Mouse (Mus musculus): ENCODE data around the gene Ftsj3.
A peak's percentile ranks its signal among the peaks of the same experiment; 100 is the strongest.
"Not testable (repeated sequence)": the region's sequence is repeated elsewhere in the genome, so short reads cannot be mapped to it uniquely, and the experiment has no call there.

Ftsj3 gene

DNA sequence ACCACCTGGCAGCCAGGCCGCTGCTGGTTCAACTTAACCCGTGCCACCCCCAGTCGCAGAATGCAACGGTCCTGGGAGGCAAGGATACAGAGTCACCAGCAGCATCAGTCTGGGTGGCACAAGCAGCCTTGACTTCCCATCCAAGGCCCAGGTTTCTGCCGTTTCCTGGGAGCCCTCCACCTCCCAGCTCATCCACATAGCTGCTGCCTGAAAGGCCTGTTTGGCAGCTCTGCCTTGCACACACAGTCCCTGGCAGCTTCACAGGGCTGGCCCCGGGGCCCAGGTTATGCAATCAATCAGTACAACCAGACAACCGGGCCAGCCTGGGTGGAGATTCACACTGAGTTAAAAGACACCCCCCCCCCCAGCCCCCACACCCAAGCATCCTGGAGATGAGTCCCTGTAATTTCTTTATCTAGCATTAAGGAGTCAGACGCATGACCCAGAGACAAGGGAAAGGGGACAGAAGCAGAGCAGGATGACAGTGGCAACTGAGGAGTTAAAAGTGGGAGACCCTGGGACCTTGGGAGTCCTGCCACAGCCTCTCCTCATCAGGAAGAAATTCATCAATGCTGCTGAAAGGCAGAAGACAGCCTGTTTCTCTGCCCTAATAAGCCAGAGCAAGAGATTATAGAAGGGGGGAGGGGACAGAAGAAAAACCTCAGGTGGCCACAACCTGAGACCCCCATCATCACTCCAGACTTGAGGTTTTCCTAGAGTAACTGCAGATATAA, 12.6 kb upstream of the Ftsj3 start:
- DNase-seq (ENCODE audit: low spot score) = peak; percentile 60

GRCm38 (mm10) chr11:106267871-106268270, 12.0 kb upstream of the Ftsj3 start:
- no peak for DNase-seq (ENCODE audit: low spot score)

DNA sequence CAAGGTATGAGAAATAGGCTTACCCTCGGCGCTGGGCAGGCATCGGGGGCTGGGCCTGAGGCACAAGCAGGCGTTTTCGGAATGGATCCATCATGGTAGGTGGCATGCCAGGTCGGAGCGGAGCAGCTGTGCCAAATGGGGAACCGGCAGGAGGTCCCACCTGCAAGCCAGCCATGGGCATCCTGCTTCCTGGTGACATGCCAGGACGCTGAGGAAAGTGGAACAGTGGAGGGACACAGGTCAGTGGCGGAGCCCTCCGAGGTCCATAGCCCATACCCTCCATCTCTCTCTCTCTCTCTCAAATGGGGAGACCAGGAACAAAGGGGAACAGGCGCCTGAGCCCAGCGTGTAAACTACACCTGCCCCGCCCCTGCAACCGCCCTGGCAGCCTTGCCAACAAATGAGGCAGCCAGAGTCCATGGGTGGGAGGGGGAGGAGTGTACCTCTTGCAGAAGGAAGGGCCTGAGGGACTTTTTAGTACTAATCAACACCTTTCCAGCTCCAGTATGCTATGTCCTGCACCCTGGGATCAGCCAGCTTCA, 11.5 kb upstream of the Ftsj3 start:
- no peak for DNase-seq (ENCODE audit: low spot score)

- DNase-seq (ENCODE audit: low spot score) = no peak
Measured at GRCm38 (mm10) chr11:106266431-106266830, 10.6 kb upstream of the Ftsj3 start.

- DNase-seq (ENCODE audit: low spot score) = no peak
Measured at GRCm38 (mm10) chr11:106265570-106265969, 9.7 kb upstream of the Ftsj3 start.

DNA sequence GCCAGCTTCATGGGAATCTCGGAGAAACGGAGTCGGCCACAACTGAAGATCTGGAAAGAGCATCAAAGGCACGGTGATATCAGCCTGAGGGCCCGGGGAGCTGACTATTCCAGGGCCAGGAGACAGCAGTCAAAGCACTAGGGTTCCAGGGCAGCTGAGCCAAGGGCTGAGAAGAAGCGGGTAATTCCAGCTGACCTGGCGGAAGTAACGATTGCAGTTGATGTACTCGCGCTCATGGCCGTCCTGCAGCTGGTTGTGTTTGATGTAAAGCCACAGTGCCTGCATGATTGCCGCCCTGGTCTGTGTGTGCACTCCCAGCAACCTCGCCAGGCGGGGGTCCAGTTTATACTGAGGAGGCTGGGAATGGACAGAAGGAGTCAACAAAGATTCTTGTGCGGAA, 9.1 kb upstream of the Ftsj3 start:
- no peak for DNase-seq (ENCODE audit: low spot score)

DNA sequence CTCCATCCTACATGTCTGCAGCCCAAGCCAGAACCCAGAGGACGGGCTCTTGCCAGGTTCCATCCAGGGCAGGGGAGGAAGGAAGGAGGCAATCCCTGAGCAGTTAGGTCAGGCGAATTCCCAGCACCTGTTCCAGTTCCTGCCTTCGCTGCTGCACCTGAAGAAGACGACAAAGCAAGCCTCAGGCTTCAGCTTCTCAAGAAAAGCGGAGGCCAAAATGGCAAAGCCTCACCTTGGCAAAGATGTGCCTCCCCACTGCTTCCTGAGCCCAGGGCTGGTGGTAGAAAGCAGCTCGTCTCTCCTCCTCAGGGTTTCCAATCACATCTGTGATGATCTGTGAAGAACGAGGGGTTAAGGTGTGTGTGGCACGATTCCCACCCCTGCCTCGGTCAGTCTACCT, 8.1 kb upstream of the Ftsj3 start:
- no peak for DNase-seq (ENCODE audit: low spot score)

- DNase-seq (ENCODE audit: low spot score) = no peak
Measured at GRCm38 (mm10) chr11:106260826-106261450, 5.1 kb upstream of the Ftsj3 start.

- no peak for DNase-seq (ENCODE audit: low spot score)
Measured at GRCm38 (mm10) chr11:106256775-106257174, 896 bp upstream of the Ftsj3 start.

- DNase-seq (ENCODE audit: low spot score) = no peak
Measured at GRCm38 (mm10) chr11:106255174-106255573, 705 bp downstream of the Ftsj3 start.

GRCm38 (mm10) chr11:106254767-106255166, 1.1 kb downstream of the Ftsj3 start:
- no peak for DNase-seq (ENCODE audit: low spot score)

DNA sequence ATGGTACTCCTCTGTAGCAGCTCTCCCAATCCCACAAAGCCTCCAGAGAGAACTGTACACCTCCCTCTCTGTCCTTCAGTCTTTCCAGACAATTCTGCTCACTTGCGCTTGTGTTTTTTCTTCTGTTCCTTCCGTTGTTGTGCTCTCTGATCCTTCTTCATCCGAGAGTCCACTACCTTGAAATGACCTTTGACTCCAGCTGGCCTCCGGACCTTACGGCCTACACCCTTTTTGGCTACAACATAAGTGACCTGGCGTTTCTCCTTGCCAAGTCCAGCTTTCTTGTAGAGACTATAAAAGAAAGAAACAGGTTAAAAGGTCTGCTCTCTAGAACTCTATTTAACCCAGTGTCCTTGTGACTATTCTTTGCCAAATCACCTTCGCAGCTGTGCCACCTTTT, 6.6 kb downstream of the Ftsj3 start:
- no peak for DNase-seq (ENCODE audit: low spot score)

- peak; percentile 21 for DNase-seq (ENCODE audit: low spot score)
Measured at GRCm38 (mm10) chr11:106246834-106247233, 9.0 kb downstream of the Ftsj3 start.

- DNase-seq (ENCODE audit: low spot score) = not testable (repeated sequence)
Measured at GRCm38 (mm10) chr11:106233978-106234377, 21.9 kb downstream of the Ftsj3 start.

GRCm38 (mm10) chr11:106220603-106221002, 35.3 kb downstream of the Ftsj3 start:
- DNase-seq (ENCODE audit: low spot score) = no peak

DNA sequence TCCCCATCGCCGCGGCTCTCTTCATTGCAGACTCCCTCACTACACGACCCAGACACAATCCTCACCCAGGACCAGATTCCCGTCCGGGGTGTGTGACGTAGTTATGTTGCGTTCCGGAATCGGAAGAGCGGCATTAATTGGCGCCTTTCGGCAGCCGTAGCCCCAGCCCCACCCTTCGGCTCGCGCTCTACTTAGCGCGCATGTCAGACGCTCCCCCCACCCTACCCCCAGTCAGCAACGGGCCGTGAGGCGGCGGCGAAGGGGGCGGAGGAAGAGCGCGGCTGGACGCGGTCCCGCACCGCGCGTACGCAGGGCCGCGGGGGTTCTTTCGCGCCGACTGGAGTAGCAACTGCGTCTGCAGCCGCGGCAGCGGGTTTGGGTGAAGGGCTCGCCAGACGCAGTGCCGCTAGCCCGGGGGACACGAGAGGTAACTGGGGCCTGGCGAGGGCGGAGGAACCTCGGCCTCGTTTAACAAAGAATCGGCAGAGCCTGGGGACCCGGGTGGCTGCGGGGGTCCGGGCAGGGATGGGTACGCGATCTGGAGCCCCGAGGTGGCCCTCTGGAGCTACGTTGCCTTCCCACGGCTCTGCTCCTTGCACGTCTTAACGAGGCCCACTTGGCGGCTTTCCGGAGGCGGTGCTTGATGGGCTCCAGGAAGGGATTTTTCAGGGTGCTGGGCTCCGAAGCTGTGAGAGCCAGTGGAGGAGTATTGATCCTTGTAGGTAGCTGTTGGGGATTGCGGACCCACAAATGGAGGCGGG, 39.0 kb downstream of the Ftsj3 start, which contains the start of gene Ddx42:
Ddx42 (plus strand) TSS at position 197 of the 761 bp plus-strand sequence.
- DNase-seq (ENCODE audit: low spot score) = peak; percentile 96

DNA sequence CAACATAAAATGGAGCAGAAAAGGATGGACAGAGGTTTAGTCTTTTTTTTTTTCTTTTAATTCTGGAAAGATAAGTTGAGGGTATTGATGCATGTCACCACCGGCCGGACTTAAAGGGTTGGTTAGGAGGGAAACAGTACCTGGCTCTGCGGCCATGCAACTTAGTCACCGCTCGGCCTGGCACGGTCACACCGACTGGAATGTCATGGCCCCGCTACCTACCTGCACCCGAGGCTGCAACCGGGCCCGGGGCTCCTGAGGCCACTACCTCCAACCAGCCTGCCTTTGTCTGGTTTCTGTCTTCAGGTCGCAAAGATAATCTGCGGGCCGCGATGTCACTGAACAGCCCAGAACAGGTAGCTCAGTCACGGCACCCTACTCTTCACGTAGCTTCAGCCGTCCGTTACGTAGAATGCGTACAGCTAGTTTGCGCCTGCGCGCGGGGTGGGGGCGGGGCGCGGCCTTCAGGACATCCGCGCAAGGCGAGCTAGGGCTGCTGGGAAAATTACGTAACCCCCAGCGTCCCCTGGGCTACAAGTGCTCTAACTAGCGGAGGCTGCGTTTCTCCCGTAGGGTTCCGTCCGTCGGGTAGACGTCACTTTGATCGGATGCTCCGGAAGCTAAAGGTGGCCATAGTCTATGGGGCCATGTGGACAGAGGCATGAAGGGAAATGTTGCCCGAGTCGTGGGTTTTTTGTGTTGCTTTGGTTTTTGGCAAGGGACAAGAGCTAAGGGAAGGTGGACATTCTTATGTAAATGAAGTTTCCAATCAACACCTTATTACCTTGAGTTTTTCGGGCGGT, 39.8 kb downstream of the Ftsj3 start, which contains the start of gene Ccdc47:
Ccdc47 (minus strand) TSS at position 418 of the 803 bp plus-strand sequence.
- peak; percentile 99 for DNase-seq (ENCODE audit: low spot score)

DNA sequence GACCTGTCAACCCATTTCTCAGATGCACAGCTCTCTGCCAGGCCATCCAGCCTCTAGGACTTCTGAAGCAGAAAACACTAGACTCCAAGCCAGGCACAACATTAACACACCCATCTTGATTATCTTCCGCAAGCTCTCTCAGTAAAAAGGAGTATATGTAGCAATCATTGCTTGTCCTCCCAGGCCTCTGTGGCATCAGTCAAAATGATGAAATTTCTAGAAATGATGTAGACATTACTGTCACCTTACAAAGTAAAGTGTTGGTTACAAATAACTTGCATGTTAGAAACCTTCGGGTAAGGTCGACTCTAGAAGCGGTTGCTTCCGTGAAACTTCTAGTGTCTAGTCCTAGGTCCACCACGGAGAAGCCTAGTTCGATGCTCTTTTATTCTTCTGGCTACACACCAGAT, 40.4 kb downstream of the Ftsj3 start:
- no peak for DNase-seq (ENCODE audit: low spot score)

- DNase-seq (ENCODE audit: low spot score) = no peak
Measured at GRCm38 (mm10) chr11:106214856-106215255, 41.0 kb downstream of the Ftsj3 start.

DNA sequence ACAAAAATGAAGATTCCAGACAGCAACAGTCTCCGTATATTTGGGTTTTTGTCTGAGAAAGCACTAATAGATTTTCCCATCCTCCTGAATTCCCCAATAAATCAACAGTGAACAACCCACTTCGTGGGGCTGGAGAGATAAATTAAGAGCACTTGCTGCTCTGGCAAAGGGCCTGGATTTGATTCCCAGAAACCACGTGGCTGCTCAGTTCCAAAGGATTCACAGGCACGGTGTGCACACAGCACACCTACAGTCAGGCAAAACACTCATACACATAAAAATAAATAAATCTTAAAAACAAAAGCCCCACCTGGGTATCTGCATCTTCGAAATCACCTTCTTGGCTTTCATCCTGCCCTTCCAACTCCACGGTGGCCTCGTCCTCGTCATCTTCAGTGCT, 43.1 kb downstream of the Ftsj3 start:
- no peak for DNase-seq (ENCODE audit: low spot score)

- DNase-seq (ENCODE audit: low spot score) = no peak
Measured at GRCm38 (mm10) chr11:106202123-106202465, 53.8 kb downstream of the Ftsj3 start, which contains the start of gene Strada. Gene Strada, minus strand, starts transcription at chr11:106202168.
